Mouse (Mus musculus) hindbrain, embryonic 16.5 days (tissue): Measurements from ENCODE around the gene Neto2. TPM values are rescaled to one million over a fixed set of nuclear protein-coding genes. Genes with fewer than 3 reads are reported as not detected.

Experiments used
- ATAC-seq: fragments of 200-750 bp; cut with Nextera tagmentation; 2 replicates; pipeline ENCODE4 v1.8.0; 2017; ENCODE audit warnings: moderate TSS enrichment, moderate library complexity
- H3K27ac ChIP-seq: fragments of 300-500 bp; sonication (generic); 2 replicates; pipeline ENCODE4 v1.5.1; 2014; ENCODE audit warnings: low read depth, mild to moderate bottlenecking, control low read depth, low read length, moderate library complexity
- H3K27me3 ChIP-seq: fragments of 300-500 bp; sonication (generic); replicated peaks from 2 replicates; pipeline ENCODE4 v1.6.1; 2014; ENCODE audit warnings: low read length; ENCODE audit not compliant: control insufficient read depth, insufficient read depth
- H3K36me3 ChIP-seq: fragments of 300-500 bp; sonication (generic); 2 replicates; pipeline ENCODE4 v1.6.1; 2014; ENCODE audit warnings: mild to moderate bottlenecking, low read length, moderate library complexity, mixed read lengths; ENCODE audit not compliant: control insufficient read depth, insufficient read depth
- H3K4me1 ChIP-seq: fragments of 300-500 bp; sonication (generic); 2 replicates; pipeline ENCODE4 v1.6.1; 2014; ENCODE audit warnings: low read depth, low read length; ENCODE audit not compliant: control insufficient read depth, insufficient read depth
- H3K4me2 ChIP-seq: fragments of 300-500 bp; sonication (generic); 2 replicates; pipeline ENCODE4 v1.6.1; 2014; ENCODE audit warnings: mild to moderate bottlenecking, low read length, control low read depth, moderate library complexity
- H3K4me3 ChIP-seq: fragments of 300-500 bp; sonication (generic); 2 replicates; pipeline ENCODE4 v1.5.1; 2014; ENCODE audit warnings: mild to moderate bottlenecking, low read length, control low read depth, moderate library complexity
- H3K9ac ChIP-seq: fragments of 300-500 bp; sonication (generic); 2 replicates; pipeline ENCODE4 v1.6.1; 2014; ENCODE audit warnings: low read depth, mild to moderate bottlenecking, control low read depth, low read length, moderate library complexity
- H3K9me3 ChIP-seq: fragments of 300-500 bp; sonication (generic); 2 replicates; pipeline ENCODE4 v1.6.1; 2014; ENCODE audit warnings: mild to moderate bottlenecking, low read length, moderate library complexity; ENCODE audit not compliant: control insufficient read depth
- WGBS: fragments of 180-500 bp; shearing (Covaris S2); extraction: QIAGEN DNeasy Blood & Tissue Kit; methylation state at CpG from one replicate; pipeline ENCODE4 v1.1.7; 2014; 5-methylcytosine and 5-hydroxymethylcytosine counted together
- polyA plus RNA-seq: library from polyadenylated mRNA; unstranded; fragments of >200 nt; fragmentation: Nextera tagmentation; extraction: Ambion mirVana; gene quantifications from 2 replicates; pipeline ENCODE4 v1.2.1, GENCODE M21; 2015

Gene Neto2
- polyA plus RNA-seq = 52.4 and 57.7 TPM in 2 replicates

DNA sequence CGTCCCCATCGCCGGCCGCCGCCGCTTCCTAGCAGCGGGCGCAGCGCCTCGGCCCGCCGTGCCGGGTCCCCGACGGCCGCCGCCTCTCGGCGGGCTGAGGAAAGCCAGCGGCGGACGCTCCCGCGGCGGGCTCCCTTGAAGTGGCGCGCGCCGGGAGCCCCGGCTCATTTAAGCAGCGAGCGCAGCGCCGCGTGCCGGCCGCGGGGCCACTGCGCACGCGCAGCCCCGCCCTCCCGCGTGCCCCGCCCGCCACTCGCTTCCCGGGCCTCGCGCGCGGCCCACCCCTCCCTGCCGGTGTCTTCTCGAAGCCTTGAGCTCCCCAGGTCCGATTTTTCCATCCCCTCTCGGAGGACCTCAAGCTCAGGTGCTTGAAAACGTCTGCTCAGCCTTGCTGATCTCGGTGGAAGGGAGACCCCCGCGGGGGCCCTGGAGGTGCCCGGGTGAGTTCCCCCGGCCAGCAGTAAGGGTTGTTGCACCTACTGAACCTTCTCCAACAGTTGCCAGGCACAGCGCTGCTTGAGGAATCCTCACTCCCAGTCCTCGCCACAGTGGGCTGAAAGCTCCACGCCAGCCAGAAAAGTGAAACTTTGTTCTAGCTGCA is at the start of gene Neto2:
Gene Neto2, minus strand, starts transcription at position 174 of the 601 bp plus-strand sequence.
- peak within 1 kb of the TSS; percentile 84 for H3K4me2 ChIP-seq
- peak within 1 kb of the TSS; percentile 92 for H3K9ac ChIP-seq
- H3K27me3 ChIP-seq = no peaks in the 10 kb centered on the region
- no peaks in the 10 kb centered on the region for H3K9me3 ChIP-seq
- peak; percentile 95 for ATAC-seq
- H3K4me3 ChIP-seq = peak within 1 kb of the TSS; percentile 89
- H3K27ac ChIP-seq = peak within 1 kb of the TSS; percentile 95
- H3K4me1 ChIP-seq = no peaks in the 10 kb centered on the region
- WGBS = 2% methylated on average over 51 of the region's 65 CpGs
- no peaks in the 10 kb centered on the region for H3K36me3 ChIP-seq

GRCm38 (mm10) chr8:85745053-85745452 is 44.3 kb upstream of the Neto2 start:
- no peaks in the 10 kb centered on the region for H3K36me3 ChIP-seq
- WGBS = 96% methylated on average over 2 of the region's 2 CpGs
- no peak for ATAC-seq

DNA sequence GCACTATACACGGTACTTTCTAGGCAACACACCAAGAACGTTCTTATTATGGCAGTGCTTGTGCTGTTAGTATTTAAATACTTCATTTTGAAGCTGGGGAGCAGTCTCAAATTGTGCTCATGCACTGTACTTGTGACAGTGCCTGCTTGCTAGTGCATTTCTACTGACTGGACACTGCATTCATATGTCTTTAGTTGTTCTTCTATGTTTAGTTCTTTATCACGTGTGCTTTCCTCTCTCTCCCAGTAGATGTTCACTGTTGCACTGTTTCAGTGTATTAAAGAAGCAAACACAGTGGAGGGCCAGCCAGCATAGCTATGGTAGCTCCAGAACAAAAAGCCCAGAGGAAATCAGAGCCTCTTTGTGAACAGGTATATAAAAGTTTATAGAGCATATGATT is 29.8 kb upstream of the Neto2 start:
- H3K4me1 ChIP-seq = no peaks in the 10 kb centered on the region
- no peaks in the 10 kb centered on the region for H3K27me3 ChIP-seq
- no peak overlapping the region for H3K4me3 ChIP-seq
- 90% methylated on average over 3 of the region's 3 CpGs for WGBS
- no peak overlapping the region for H3K9ac ChIP-seq
- no peak overlapping the region for H3K4me2 ChIP-seq
- H3K27ac ChIP-seq = no peak overlapping the region
- no peak for ATAC-seq
- no peaks in the 10 kb centered on the region for H3K9me3 ChIP-seq
- 0 out of 2 replicates have a peak, but pooled peaks cover 5% of the 10 kb centered on the region for H3K36me3 ChIP-seq

More at GRCm38 (mm10) chr8:85745053-85745452, 44.3 kb upstream of the Neto2 start:
- Histone ChIP-seq H3K4me2 (no peak overlapping the region), H3K9ac (no peak overlapping the region), H3K9me3 (no peaks in the 10 kb centered on the region), H3K27me3 (no peaks in the 10 kb centered on the region), H3K4me1 (no peaks in the 10 kb centered on the region), H3K4me3 (no peak overlapping the region), H3K27ac (no peak overlapping the region)

DNA sequence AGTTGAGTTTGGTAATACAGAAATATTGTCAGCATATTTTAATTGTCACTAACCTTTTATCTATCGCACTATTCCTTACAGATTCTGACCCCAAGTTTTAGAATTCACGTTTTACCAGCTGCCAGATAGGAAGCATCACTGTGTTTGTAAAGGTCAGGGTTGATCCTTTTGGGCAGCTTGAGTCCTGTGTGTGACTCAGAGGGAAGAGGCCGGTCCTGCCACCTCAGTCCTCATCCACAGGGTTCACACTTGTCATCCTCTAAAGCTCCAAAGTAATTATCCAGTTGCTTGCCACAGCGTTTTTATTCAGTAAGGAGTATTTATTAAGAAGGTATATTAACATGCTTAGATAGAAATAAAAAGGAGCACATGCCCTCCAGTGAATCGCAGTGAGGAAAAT is 16.5 kb upstream of the Neto2 start:
- Histone ChIP-seq H3K4me2 (no peak overlapping the region), H3K4me1 (no peaks in the 10 kb centered on the region), H3K9me3 (no peaks in the 10 kb centered on the region), H3K27ac (no peak overlapping the region), H3K9ac (no peak overlapping the region), H3K27me3 (no peaks in the 10 kb centered on the region), H3K36me3 (0 out of 2 replicates have a peak, but pooled peaks cover 4% of the 10 kb centered on the region), H3K4me3 (no peak overlapping the region)
- ATAC-seq = no peak
- 84% methylated on average over 5 of the region's 5 CpGs for WGBS

DNA sequence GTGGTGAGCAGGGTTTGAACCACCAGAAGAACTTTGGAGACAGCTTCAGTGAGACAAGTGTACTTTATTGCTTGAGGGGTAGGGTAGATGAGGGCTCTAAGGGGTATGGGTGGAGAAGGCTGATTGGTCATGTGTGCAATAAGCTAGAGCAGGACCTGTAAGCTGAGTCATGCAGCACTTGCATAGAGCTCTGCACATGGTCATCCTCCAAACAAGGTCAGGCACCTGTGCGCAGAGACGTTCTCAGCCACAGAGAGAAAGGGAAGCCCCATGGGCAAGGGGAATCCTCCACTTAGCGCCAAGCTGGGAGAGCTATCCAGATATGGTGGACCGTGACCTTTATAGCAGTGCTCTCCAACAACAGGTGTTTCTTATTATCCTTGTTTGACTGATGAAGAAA is 16.0 kb upstream of the Neto2 start:
- Histone ChIP-seq H3K4me3 (no peak overlapping the region), H3K9ac (no peak overlapping the region), H3K4me2 (no peak overlapping the region), H3K4me1 (no peaks in the 10 kb centered on the region), H3K9me3 (no peaks in the 10 kb centered on the region), H3K27ac (no peak overlapping the region), H3K27me3 (no peaks in the 10 kb centered on the region), H3K36me3 (0 out of 2 replicates have a peak, but pooled peaks cover 4% of the 10 kb centered on the region)
- 96% methylated on average over 4 of the region's 4 CpGs for WGBS
- no peak for ATAC-seq

DNA sequence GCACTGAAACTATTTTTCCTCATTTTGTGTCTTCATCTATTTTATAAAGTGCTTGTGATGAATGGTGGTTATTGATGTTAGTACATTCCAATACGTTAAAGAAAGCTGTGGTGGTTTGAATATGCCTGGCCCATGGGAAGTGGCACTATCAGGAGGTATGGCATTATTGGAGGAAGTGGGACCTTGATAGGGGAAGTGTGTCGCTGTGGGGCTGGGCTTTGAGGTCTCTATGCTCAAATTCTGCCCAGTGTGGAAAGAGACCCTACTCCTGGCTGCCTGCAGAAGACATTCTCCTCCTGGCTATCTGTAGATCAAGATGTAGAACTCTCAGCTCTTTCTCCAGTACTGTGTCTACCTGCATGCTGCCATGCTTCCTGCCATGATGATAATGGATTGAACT is 6.3 kb upstream of the Neto2 start:
- H3K27ac ChIP-seq = no peak overlapping the region
- H3K9me3 ChIP-seq = no peaks in the 10 kb centered on the region
- 80% methylated on average over 2 of the region's 2 CpGs for WGBS
- ATAC-seq = no peak
- no peak overlapping the region for H3K4me2 ChIP-seq
- H3K4me1 ChIP-seq = no peaks in the 10 kb centered on the region
- no peaks in the 10 kb centered on the region for H3K27me3 ChIP-seq
- H3K9ac ChIP-seq = no peak overlapping the region
- H3K4me3 ChIP-seq = no peak overlapping the region
- H3K36me3 ChIP-seq = no peaks in the 10 kb centered on the region

- H3K9me3 ChIP-seq = no peaks in the 10 kb centered on the region
- ATAC-seq = peak; percentile 97
- H3K9ac ChIP-seq = peak overlapping the region; percentile 92
- peak overlapping the region; percentile 89 for H3K4me3 ChIP-seq
- no peaks in the 10 kb centered on the region for H3K27me3 ChIP-seq
- peak overlapping the region; percentile 84 for H3K4me2 ChIP-seq
- H3K27ac ChIP-seq = peak overlapping the region; percentile 95
- H3K36me3 ChIP-seq = no peaks in the 10 kb centered on the region
- H3K4me1 ChIP-seq = no peaks in the 10 kb centered on the region
- 2% methylated on average over 57 of the region's 84 CpGs for WGBS
Observed at GRCm38 (mm10) chr8:85700101-85700750, 498 bp downstream of the Neto2 start.

GRCm38 (mm10) chr8:85699051-85699450 is 1.7 kb downstream of the Neto2 start:
- H3K27me3 ChIP-seq = no peaks in the 10 kb centered on the region
- H3K4me2 ChIP-seq = peak overlapping the region; percentile 62
- no peaks in the 10 kb centered on the region for H3K4me1 ChIP-seq
- no peak overlapping the region for H3K27ac ChIP-seq
- peak overlapping the region; percentile 42 for H3K4me3 ChIP-seq
- H3K36me3 ChIP-seq = no peaks in the 10 kb centered on the region
- H3K9me3 ChIP-seq = no peaks in the 10 kb centered on the region
- WGBS = under 1% methylated on average over 6 of the region's 6 CpGs
- peak; percentile 32 for ATAC-seq
- peak overlapping the region; percentile 35 for H3K9ac ChIP-seq

DNA sequence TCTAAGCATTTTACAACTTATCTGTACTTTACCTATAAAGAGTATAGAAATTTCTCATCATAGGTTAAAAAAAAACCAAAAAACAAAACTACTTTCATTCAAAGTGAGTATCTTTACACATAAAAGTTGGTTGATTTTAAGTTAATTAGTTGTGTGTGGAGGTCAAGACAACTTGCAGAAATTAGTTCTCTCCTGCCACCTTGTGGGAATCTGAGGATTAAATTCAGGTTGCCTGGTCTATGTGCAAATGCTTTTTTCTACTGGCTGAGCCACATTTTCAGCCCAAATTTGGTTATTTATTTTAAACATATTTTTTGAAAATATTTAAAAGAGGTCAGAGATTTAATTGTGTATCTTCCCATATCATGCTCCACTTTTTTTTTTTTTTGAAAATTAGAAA is 35.6 kb downstream of the Neto2 start:
- Histone ChIP-seq H3K4me3 (no peak overlapping the region), H3K4me1 (no peaks in the 10 kb centered on the region), H3K9ac (no peak overlapping the region), H3K36me3 (no peaks in the 10 kb centered on the region), H3K27ac (no peak overlapping the region), H3K4me2 (no peak overlapping the region), H3K27me3 (no peaks in the 10 kb centered on the region), H3K9me3 (no peaks in the 10 kb centered on the region)
- no peak for ATAC-seq
